Mouse (Mus musculus) myocyte (in vitro differentiated cells): ENCODE results near the gene Npw. TPM values are rescaled to one million over a fixed set of nuclear protein-coding genes. Genes with fewer than 3 reads are reported as not detected.

ENCODE experiments used
- H3K27me3 ChIP-seq: one replicate; pipeline ENCODE4 v1.6.1; 2011; ENCODE audit not compliant: control insufficient read depth, insufficient read depth, insufficient read length
- H3K36me3 ChIP-seq: one replicate; pipeline ENCODE4 v1.6.1; 2011; ENCODE audit not compliant: control insufficient read depth, insufficient read depth
- H3K4me2 ChIP-seq: one replicate; pipeline ENCODE4 v1.6.1; 2011; ENCODE audit warnings: low read depth, control low read depth
- H3K4me3 ChIP-seq: one replicate; pipeline ENCODE4 v1.5.1; 2011; ENCODE audit warnings: mild to moderate bottlenecking, control low read depth, moderate library complexity
- H3K79me2 ChIP-seq: one replicate; pipeline ENCODE4 v1.6.1; 2011; ENCODE audit not compliant: control insufficient read depth, insufficient read depth
- H3ac ChIP-seq: one replicate; pipeline ENCODE4 v1.6.1; 2011; ENCODE audit not compliant: control insufficient read depth, insufficient read length
- CEBPB ChIP-seq: IDR thresholded peaks from 2 replicates; pipeline ENCODE4 v1.6.1; 2011; ENCODE audit warnings: mild to moderate bottlenecking, moderate library complexity; ENCODE audit not compliant: poor library complexity, insufficient read depth, severe bottlenecking
- E2F4 ChIP-seq: IDR thresholded peaks from one replicate; pipeline ENCODE4 v1.6.1; 2011; ENCODE audit warnings: mild to moderate bottlenecking, control low read depth, moderate library complexity; ENCODE audit not compliant: insufficient read depth
- MAX ChIP-seq: IDR thresholded peaks from one replicate; pipeline ENCODE4 v1.6.1; 2011; ENCODE audit warnings: low read depth, mild to moderate bottlenecking, control low read depth
- MYOD1 ChIP-seq, 3 experiments: IDR thresholded peaks; one replicate each; pipeline ENCODE4 v1.6.1; 2011; ENCODE audit warnings: control low read depth in 2 of 3, low read depth in 2 of 3, mild to moderate bottlenecking in 2 of 3, moderate library complexity in 1 of 3; ENCODE audit not compliant: insufficient read length in 2 of 3, control insufficient read depth in 1 of 3
- MYOG ChIP-seq, 3 experiments: IDR thresholded peaks; one replicate each; pipeline ENCODE4 v1.6.1; 2011; ENCODE audit warnings: control low read depth in 2 of 3, low read depth in 2 of 3, mild to moderate bottlenecking in 2 of 3; ENCODE audit not compliant: insufficient read length in 2 of 3, control insufficient read depth in 1 of 3, insufficient read depth in 1 of 3
- POLR2A ChIP-seq: IDR thresholded peaks from one replicate; pipeline ENCODE4 v1.6.1; 2011; ENCODE audit warnings: low read depth, mild to moderate bottlenecking, control low read depth, moderate library complexity; ENCODE audit not compliant: insufficient read length
- POLR2AphosphoS2 ChIP-seq: IDR thresholded peaks from one replicate; pipeline ENCODE4 v1.6.1; 2011; ENCODE audit warnings: low read depth, control low read depth; ENCODE audit not compliant: insufficient read length
- REST ChIP-seq: IDR thresholded peaks from one replicate; pipeline ENCODE4 v1.6.1; 2011; ENCODE audit warnings: mild to moderate bottlenecking, control low read depth, moderate library complexity; ENCODE audit not compliant: insufficient read depth, insufficient read length
- SRF ChIP-seq: IDR thresholded peaks from one replicate; pipeline ENCODE4 v1.6.1; 2011; ENCODE audit warnings: low read depth; ENCODE audit not compliant: control insufficient read depth, insufficient read length
- TCF12 ChIP-seq: IDR thresholded peaks from one replicate; pipeline ENCODE4 v1.6.1; 2011; ENCODE audit warnings: mild to moderate bottlenecking, control low read depth; ENCODE audit not compliant: poor library complexity, insufficient read depth, severe bottlenecking
- TCF3 ChIP-seq: IDR thresholded peaks from one replicate; pipeline ENCODE4 v1.6.1; 2011; ENCODE audit warnings: low read depth, control low read depth; ENCODE audit not compliant: insufficient read length
- USF1 ChIP-seq: IDR thresholded peaks from one replicate; pipeline ENCODE4 v1.6.1; 2011; ENCODE audit warnings: low read depth, mild to moderate bottlenecking, control low read depth, moderate library complexity
- polyA plus RNA-seq: library from polyadenylated mRNA; unstranded; fragments of >200 nt; fragmentation: generic; extraction: Trizol; gene quantifications from one replicate; pipeline ENCODE4 v1.2.1, GENCODE M21; 2012; ENCODE audit warnings: missing spikeins

Gene Npw
- polyA plus RNA-seq, 1 experiment = not detected

- H3K36me3 ChIP-seq = peaks cover 20% of the 10 kb centered on the region
- H3ac ChIP-seq = no peak overlapping the region
- peaks cover 6% of the 10 kb centered on the region for H3K79me2 ChIP-seq
- no peak overlapping the region for H3K4me3 ChIP-seq
- no peak overlapping the region for H3K4me2 ChIP-seq
- TF ChIP-seq MYOG (IDR thresholded peaks at IDR 0.05; ENCODE audit: control insufficient read depth in 1 of 3, insufficient read depth in 1 of 3, insufficient read length in 2 of 3, low read depth in 2 of 3) (no peak), POLR2AphosphoS2 (no peak), MAX (no peak), TCF3 (no peak), E2F4 (no peak), MYOD1 (IDR thresholded peaks at IDR 0.05; ENCODE audit: control insufficient read depth in 1 of 3, insufficient read length in 2 of 3, low read depth in 2 of 3) (no peak), USF1 (no peak), TCF12 (no peak), CEBPB (no peak), POLR2A (no peak), SRF (no peak), REST (no peak)
- no peaks in the 10 kb centered on the region for H3K27me3 ChIP-seq
Observed at GRCm38 (mm10) chr17:24628646-24629045, 29.6 kb downstream of the Npw start.

- Histone ChIP-seq H3K36me3 (peaks cover 30% of the 10 kb centered on the region), H3K79me2 (no peaks in the 10 kb centered on the region), H3ac (no peak overlapping the region), H3K4me2 (no peak overlapping the region), H3K27me3 (no peaks in the 10 kb centered on the region), H3K4me3 (no peak overlapping the region)
- TF ChIP-seq POLR2A = no peak
- TF ChIP-seq E2F4 = no peak
- no peak for TF ChIP-seq MYOG (IDR thresholded peaks at IDR 0.05; ENCODE audit: control insufficient read depth in 1 of 3, insufficient read depth in 1 of 3, insufficient read length in 2 of 3, low read depth in 2 of 3)
- no peak for TF ChIP-seq USF1
- no peak for TF ChIP-seq MAX
- no peak for TF ChIP-seq REST
- no peak for TF ChIP-seq MYOD1 (IDR thresholded peaks at IDR 0.05; ENCODE audit: control insufficient read depth in 1 of 3, insufficient read length in 2 of 3, low read depth in 2 of 3)
- TF ChIP-seq SRF = no peak
Observed at GRCm38 (mm10) chr17:24625472-24625871, 32.8 kb downstream of the Npw start.

DNA sequence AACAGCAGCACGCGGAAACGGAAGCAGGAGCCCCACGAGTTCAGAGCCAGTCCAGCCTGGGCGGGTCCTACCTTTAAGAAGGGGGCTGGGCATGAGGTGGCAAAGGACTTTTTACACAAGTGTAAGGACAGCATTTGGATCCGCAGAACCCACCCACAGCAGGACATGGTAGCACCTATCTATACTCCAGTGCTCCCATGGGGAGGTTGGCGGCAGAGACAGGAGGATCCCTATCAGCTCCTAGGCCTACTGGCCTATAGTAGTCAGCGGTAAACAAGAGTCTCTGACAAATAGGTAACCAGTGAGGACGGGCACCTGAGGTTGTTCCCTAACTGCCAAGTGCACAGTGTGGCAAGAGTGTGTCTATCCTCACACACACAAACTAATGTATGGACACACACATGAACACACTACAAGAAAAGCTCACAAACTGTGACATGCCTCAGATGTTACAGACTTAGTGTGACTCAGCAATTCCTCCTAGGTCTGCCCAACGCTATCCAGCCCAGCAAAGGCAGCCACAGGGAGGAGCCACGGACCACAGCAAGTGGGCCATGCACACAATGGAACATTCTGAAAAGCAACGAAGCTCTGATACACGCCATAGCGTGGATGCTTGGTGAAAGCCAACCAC lies 40.6 kb downstream of the Npw start:
- Histone ChIP-seq H3K36me3 (peaks cover 24% of the 10 kb centered on the region), H3ac (no peak overlapping the region), H3K79me2 (no peaks in the 10 kb centered on the region), H3K4me3 (no peak overlapping the region), H3K27me3 (no peaks in the 10 kb centered on the region), H3K4me2 (no peak overlapping the region)
- no peak for TF ChIP-seq SRF
- no peak for TF ChIP-seq MAX
- no peak for TF ChIP-seq USF1
- no peak for TF ChIP-seq MYOG (IDR thresholded peaks at IDR 0.05; ENCODE audit: control insufficient read depth in 1 of 3, insufficient read depth in 1 of 3, insufficient read length in 2 of 3, low read depth in 2 of 3)
- no peak for TF ChIP-seq MYOD1 (IDR thresholded peaks at IDR 0.05; ENCODE audit: control insufficient read depth in 1 of 3, insufficient read length in 2 of 3, low read depth in 2 of 3)
- no peak for TF ChIP-seq POLR2A
- TF ChIP-seq E2F4 = no peak
- no peak for TF ChIP-seq TCF3
- no peak for TF ChIP-seq REST

DNA sequence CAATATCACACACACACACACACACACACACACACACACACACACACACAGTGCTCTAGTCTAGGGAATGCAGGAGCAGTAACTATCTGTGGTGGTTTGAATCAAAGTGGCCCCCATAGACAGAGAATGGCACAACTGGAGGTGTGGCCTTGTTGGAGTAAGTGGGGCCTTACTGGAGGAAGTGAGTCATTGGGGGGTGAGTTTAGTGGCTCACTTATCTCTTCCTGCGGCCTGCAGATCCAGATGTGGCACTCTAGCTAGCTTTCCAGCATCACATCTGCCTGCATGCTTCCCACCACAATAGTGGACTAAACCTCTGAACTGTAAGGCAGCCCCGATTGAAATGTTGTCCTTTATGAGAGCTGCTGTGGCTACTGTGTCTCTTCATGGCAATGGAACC lies 47.5 kb downstream of the Npw start:
- Histone ChIP-seq H3K79me2 (no peaks in the 10 kb centered on the region), H3K36me3 (peaks cover 8% of the 10 kb centered on the region), H3K4me3 (no peak overlapping the region), H3K27me3 (no peaks in the 10 kb centered on the region), H3K4me2 (no peak overlapping the region), H3ac (no peak overlapping the region)
- TF ChIP-seq TCF12 = no peak
- TF ChIP-seq E2F4 = no peak
- TF ChIP-seq MYOD1 (IDR thresholded peaks at IDR 0.05; ENCODE audit: control insufficient read depth in 1 of 3, insufficient read length in 2 of 3, low read depth in 2 of 3) = no peak
- TF ChIP-seq POLR2A = no peak
- no peak for TF ChIP-seq CEBPB
- no peak for TF ChIP-seq REST
- TF ChIP-seq SRF = no peak

GRCm38 (mm10) chr17:24608874-24609273 lies 49.4 kb downstream of the Npw start:
- Histone ChIP-seq H3ac (no peak overlapping the region), H3K4me3 (no peak overlapping the region), H3K27me3 (no peaks in the 10 kb centered on the region), H3K4me2 (no peak overlapping the region), H3K36me3 (peaks cover 3% of the 10 kb centered on the region), H3K79me2 (no peaks in the 10 kb centered on the region)
- TF ChIP-seq TCF3 = no peak
- TF ChIP-seq USF1 = no peak
- no peak for TF ChIP-seq MAX
- no peak for TF ChIP-seq TCF12
- no peak for TF ChIP-seq POLR2AphosphoS2
- TF ChIP-seq REST = no peak
- no peak for TF ChIP-seq MYOG (IDR thresholded peaks at IDR 0.05; ENCODE audit: control insufficient read depth in 1 of 3, insufficient read depth in 1 of 3, insufficient read length in 2 of 3, low read depth in 2 of 3)
- TF ChIP-seq SRF = no peak
- TF ChIP-seq E2F4 = no peak
- no peak for TF ChIP-seq POLR2A
- TF ChIP-seq MYOD1 (IDR thresholded peaks at IDR 0.05; ENCODE audit: control insufficient read depth in 1 of 3, insufficient read length in 2 of 3, low read depth in 2 of 3) = no peak
- no peak for TF ChIP-seq CEBPB
